Mouse (Mus musculus) spleen, adult 18-20 months (tissue): ENCODE data around the gene Pde2a.

Experiments used
- DNase-seq, 2 experiments: peaks; one replicate each; pipeline ENCODE4 v3.0.0; 2022; ENCODE audit warnings: mixed read lengths in 2 of 2

Pde2a gene

DNA sequence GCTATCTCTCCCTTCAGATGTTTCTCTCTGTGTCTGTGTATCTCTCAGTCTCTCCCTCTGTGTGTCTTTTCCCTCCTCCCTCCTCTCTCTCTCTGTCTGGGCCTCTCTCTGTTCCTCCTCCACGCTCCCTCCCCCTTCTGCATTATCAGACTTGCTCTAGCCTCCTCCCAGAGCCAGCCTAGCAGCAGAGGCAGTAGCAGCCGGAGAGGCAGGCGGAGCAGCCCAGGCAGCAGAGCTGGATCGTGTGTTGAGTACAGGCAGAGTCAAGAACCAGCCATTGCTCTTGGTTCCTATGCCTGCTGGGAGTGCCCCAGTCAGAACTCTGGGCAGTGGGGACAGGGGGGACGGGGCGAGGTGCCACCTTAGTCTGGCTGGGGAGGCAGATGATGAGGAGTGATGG lies at the start of gene Pde2a:
Gene Pde2a, plus strand, starts transcription at position 163 of the 400 bp plus-strand sequence.
- no peak for DNase-seq

DNA sequence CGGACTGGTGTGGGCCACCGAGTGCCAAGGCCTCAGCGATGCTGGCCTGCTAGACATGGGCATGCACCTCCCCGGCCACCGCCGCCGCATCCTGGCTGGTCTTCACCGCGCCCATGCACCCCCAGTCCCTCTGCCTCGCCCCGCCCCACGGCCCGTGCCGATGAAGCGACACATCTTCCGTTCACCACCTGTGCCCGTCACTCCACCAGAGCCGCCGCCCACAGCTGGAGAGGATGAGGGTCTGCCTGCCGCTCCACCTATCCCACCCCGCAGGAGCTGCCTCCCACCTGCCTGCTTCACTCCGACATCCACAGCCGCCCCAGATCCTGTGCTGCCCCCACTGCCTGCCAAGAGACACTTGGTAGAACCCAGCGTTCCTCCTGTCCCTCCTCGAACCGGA lies 48.4 kb upstream of the Pde2a start:
- DNase-seq, result no peak

DNA sequence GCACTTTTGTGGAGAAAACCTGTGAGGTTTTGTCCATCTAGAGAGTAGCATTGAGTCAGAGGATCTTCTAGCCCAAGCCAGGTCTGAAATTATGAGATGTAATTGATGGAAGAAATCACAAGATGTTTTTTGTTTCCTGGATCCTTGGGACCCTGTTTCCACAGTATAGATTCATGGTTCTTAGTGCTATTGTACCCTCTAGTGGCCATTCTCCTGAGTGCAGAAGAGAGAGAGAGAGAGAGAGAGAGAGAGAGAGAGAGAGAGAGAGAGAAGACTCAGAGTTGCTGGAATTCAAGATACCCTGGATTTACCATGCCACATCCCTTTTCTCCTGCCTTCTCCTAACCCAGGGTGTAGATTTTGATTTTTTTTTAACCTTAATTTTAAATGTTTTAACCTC lies 47.3 kb upstream of the Pde2a start:
- no peak for DNase-seq

DNA sequence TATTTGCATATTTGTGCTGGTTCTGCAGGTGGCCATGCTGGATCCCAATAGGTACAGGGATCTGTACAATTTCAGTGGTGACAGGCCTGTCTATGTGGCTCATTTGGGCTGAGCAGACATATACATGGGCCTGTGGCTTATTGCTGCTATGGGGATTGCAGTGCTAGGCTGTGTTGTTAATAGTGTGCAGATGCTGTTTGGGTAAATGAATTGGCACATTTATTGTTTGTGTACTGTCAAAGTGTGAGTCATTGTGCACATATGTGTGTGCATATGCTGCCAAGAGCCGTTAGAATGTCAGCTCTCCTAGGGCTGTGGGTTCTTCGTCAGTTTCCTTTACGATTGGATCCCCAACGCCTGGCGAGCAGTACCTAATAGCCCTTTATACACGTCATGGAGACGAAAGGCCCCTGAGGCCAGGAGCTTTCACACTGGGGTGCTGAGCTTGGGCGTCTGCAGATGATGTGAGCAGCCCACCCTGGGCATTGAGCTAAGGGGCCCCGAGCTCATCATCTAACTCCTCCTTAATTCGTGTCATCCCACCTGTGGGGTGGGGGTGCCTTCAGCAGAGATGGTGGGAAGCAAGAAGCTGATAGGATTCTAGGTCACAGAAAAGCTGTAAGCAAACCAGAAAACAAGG lies 44.7 kb upstream of the Pde2a start:
- DNase-seq, result no peak

DNA sequence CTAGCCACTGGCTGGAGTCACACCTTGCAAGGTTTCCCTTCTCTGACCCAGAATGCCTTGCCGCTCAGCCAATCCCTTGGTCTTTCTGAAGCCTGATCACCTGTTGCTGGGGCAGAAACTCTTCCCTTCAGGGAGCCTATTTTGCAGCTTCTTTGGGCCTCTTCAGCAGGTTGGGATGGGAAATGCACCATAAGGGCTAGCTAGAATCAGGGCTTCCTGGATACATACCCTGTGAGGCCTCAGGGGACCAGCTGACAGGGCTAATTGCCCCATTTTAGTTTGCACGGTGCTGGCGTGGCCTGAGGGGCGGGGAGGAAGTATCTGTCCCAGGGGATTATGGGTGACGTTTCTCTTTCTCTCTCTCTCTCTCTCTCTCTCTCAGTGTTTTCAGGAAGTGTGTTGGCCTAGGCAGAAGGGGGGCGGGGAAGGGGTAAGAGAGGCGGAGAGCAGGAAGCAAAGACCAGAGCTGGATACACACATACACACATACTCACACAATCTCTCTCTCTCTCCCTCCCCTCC lies 43.7 kb upstream of the Pde2a start:
- peak; percentile 80 to 87 for DNase-seq

DNA sequence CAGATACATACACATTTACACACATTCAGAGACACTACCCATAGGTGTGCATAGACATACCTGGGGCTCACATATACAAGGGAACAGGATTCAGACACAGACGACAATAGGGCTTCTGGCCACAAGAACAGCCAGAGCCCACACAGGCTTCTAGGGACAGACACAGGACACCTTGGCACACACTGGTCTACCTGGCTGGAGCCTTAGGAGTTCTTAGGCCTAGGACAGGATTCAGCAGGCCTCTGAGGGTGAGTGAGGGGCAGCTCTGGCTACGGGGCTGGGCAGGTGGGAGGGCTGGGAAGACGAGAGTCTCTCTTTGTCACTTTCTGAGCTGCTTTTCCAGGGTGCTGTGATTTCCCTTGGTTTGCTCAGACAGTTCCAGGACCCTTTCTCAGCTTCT lies 43.2 kb upstream of the Pde2a start:
- DNase-seq, result no peak

DNA sequence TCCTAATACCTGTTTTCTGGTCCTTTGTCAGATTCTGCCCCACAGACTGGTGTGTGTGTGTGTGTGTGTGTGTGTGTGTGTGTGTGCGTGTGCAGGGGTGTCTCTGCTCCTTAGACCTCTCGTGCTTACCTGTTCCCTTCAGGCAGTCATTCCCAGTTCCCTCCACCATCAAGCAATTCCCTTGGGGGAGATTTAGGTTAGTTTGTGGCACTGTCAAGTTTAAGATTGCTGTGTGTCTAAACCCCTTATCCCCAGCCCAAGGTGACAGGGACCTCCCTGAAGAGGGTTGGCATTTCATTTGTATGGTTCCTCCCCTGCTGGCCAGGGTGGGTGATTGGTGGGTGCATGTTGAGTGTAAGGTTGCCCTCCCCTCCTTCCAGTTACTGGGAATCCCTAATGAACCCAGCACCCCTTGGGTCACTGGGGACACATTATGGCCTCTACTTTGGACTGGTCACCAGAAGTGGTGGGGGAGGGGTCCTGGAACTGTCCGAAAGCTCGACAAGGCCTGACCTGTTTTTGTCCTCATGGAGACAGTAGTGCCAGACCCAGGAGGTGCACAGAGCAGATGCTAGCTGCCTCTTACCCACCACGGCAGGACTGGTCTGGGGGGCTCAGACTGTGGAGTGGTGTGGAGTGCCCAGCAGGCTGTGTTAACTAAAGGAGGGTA lies 42.6 kb upstream of the Pde2a start:
- DNase-seq, result no peak

DNA sequence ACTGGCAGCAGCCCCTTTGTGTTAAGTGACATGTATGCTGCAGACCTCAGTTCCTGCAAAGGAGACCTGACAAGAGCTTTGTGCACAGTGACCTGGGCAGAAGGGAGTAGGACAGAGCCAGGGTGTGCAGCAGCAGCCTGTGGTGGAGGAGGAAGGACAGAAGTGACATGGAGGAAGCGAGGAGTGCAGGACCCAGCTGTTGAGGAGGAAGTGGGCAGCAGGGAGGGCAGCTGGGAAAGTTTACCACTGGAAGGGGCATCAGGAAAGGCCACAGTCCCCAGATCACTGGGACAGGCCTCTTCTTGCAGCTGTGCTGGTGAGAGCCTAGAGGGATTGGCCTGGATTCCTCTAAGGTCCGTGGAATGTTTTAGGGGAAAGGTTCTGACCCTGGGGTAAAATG lies 41.8 kb upstream of the Pde2a start:
- DNase-seq, result no peak

DNA sequence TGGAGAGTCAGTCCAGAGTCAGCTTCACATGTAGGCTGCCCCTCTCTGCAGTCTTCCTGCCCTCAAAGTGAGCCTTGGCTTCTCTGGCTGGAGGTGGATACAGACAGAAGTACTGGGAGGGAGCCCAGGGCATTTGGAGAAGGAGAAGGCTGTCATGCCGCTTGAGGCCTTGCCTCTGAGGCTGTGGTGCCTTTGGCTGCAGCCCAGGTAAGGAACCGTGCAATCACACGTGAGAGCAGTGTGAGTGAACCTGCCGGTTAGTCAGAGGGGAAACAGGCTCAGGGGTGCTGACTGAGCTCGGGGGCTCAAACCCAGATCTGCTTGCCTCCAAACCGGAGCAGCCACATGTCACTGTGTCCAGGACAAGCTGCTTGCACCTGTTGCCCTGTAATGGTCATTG lies 40.0 kb upstream of the Pde2a start:
- no peak for DNase-seq

DNA sequence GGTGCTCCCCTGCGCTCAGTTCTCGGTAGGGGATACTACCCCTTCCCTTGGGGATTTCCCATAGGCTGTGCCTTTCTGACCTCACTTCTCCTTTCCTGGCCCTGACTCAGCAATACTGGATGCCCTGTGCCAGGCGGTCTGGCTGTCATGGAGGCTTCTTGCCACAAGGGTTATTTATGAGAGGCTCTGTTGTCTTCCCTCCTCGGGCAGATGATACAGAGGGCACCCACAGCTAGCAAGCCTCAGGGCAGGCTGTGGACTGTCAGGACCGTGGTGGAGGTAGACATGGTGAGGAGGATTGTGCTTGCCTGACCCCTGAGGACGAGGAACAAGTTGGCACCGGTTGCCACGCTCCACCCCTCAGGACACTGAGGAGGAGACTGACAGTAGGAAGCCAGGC lies 39.1 kb upstream of the Pde2a start:
- peak in 1 of 2 experiments; percentile 43 for DNase-seq

DNA sequence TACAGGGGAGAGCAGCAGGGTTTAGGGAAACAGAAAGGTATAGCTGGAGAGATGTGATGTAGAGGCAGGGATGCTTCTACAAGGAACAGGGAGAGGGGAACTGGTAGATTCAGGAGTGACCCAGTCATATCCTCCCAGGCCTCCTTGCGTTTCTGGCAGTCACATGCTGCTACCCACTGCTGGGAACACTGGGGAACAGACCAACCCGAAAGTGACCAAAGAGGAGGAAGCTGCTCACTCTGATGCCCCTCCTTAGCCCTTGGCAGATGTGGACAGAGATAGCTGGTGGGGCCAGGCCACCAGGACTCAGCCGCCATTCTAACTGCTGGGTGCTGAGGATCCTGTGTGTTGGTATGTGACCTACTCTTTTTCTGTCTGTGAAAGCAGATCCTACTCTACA lies 37.7 kb upstream of the Pde2a start:
- DNase-seq, result no peak

DNA sequence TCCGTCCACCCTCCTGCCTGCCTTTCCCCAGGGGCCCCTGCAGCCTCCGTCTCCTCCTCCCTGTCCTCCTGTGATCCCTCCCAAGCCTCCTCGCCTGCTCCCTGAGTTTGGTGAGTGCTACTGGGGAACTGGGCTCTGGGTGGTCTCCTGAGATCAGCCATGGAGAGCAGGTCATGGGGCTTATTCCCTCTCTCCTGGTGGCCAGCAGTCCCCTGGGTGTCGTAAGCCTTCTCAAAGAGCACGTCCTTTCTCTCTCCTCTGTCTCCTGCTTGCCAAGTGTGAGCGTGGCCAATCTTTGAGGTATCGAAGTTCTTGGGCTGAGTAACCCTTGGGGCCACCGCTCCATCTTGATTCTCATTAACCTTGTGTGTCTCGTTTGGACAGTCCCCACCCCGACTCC lies 36.6 kb upstream of the Pde2a start:
- no peak for DNase-seq

DNA sequence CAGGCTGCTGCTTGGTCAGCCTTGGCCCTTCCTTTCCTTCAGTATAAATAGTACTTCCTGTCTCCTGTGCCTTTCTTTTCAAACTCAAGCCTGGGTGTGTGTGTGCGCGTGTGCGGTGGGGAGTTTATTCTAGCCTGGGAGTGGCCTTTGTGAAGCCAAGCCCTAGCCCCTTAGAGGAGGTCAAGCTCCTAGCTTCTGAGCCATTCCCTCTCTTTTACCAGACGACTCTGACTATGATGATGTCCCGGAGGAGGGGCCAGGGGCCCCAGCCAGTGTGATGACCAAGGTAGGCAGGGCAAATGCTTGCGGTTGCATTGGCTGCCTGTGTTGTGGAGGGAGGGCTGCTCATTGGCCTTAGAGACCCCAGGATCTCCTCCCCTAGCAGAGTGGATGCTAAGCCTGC lies 36.2 kb upstream of the Pde2a start:
- DNase-seq, result no peak

DNA sequence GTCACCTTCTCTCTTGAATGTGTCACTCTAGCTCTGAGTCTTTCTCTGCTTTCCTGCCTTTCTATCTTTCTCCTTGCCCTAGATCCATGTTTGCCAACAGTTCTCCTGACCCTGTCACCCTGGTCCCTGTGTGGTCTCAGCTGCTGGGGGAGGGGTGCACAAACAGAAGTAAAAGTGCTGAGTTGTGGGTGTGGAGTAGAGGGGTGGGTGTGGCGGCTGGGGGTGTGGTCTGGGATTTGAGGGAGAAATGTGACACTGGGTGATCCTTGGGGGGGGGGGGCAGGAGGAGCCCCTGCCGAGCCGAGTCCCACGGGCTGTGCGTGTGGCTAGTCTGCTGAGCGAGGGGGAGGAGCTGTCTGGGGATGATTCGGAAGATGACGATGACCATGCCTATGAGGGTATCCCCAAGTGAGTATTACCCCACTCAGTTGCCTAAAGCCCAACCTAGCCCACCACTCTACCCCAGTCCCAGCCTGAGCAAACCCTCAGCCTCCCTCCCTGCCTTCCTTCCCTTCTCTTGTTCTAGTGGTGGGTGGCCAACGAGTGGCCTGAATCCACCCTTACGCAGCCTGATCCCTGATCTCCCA lies 35.5 kb upstream of the Pde2a start:
- DNase-seq, result no peak

DNA sequence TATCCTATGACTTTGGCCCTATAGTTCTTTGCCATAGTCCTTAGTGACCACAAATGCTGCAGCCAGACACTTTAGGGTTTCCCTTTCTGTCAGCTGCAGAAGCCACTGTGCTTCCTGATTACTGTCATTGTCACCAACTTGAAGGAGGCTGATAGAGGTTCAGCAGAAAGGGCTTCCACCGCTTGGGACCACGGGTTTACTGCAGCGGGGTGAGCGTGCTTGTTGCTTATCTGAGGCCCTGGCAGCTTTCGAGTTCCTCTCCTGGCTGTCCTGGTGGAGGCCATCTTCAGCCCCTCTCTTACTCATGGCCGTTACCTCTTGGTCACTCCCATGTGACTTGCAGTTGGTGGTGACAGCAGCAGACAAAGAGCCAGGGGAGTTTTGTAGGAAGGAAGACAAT lies 32.2 kb upstream of the Pde2a start:
- no peak for DNase-seq

DNA sequence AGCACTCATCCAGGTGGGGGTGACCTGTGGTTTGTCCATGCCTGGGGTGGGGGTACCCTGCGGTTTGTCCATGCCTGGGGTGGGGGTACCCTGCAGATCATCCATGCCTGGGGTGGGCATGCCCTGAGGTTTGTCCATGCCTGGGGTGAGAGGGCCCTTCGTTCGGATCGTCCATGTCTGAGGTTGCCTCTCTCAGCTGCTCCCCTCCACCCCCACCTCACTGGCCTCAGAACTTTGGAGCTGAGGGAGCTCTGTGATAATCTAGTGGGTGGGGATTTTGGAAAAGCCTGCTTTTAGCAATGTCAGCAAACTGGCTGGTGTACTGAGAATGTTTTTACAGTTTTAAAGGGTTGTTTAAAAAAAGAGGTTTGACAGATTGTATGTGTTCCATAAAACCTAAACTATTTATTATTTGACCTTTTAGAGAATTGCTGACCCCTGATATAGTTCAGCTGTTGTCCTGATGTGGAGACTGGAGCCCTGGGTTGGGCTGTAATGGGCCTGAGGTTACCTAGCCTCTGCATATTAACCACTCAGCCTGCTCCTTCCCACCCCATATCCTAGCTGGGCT lies 29.5 kb upstream of the Pde2a start:
- no peak for DNase-seq

DNA sequence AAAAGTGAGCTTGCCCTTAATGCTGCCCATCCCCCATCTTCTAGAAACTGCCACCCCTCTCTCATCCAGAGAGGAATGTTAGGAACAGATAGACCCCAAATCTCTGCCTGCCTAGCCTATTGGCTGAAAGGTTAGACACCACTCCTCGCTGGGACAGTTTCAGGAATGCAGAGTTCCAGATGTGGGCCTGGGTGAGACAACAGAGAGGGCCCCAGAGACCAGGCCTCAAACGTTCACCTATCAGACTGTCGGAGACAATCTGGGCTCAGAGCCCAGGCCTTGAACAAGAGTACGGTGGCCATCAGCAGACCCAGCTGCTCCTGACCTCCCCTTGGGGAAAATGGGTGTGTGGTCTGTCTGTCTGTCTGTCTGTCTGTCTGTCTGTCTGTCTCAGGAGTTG lies 28.5 kb upstream of the Pde2a start:
- no peak for DNase-seq

DNA sequence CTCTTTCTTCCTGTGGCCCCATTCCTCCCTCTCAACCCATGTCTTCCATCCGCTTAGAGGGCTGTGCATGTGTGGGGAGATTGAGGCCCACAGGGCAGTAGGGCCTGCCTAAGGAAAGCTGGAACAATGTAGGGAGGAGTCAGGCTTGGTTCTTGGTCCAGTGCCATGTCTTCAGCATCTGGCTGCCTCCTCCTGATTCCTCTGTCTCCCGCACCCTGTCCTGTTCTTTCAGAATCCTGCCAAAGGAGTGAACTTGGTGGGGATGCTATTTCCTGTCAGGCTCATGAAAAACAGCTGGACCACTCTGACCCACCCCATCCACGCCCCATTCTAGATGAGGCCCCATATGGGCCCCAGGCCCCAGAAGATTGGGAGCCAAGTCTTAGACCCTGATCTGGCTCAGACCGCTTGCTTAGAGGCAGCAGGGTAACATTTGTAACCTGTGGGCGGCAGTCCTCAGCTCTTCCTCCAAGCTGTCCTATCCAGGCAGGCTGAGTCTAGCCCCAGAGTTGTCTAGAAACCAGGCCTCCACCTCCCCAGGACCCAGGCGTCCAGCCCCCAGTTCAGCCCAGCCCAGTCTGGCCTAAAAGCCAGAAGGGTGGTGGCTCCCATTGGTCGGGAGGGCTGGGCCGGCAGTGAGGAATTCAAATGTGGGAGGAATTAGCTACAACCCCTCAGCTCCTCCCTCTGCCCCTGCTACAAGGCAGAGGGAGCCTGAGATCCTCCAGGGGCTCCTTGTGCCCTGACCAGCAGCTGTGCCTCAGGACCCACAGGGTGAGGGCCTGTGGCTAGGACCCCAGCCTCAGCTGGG lies 27.6 kb upstream of the Pde2a start:
- DNase-seq, result no peak

DNA sequence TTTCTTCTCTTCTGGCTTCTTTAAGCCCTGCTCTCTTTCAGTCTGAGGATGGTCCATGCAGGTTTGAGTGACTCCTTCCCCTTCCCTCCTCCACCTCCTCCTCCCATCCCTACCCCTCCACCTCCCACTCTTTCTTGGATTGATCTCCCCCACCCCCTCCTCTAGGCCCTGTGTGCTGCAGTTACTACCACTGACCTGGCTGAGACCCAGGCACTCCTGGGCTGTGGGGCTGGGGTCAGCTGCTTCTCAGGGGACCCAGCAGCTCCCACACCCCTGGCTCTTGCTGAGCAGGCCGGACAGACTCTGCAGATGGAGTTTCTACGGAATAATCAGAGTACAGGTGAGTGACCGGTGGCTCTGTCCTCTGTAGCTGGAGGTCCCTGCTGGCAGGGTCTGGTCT lies 26.9 kb upstream of the Pde2a start:
- no peak for DNase-seq

DNA sequence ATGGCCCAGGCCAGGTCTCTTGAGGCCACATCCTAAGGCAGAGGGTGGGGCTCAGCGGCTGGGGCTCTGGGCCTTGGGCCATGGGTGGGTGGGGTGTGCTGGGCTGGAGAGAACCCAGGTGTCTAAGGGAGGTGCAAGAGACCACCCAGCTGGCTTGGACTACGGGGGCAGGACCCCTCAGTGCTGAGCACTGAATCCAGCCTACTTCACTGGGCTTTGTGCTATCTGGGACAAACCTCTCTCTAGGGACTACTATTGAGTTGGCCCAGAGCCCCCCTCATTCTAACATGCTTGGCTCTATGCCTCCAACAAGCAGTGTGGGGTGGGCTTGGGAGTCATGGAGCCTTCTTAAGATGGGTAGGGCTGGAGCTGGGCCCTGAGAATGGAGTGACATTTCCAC lies 26.0 kb upstream of the Pde2a start:
- no peak for DNase-seq

DNA sequence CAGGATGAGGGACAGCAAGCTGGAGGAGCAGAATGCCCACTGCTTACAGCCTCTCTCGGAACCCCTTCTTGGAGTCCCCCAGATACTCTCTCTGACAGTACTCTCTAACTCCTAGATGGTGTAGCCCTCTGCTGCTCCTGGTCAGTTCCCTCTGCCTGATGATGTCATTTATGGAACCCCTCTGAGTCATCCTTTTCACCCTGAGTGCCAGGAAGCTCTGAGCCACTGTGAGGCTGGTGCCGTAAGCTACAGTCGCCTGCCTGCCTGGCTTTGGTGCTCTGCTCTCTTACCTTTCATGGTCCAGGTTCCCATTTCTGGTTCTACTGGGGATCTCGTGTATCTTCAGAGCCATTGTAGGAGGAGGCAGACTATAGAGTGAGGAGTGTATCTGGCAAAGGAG lies 24.3 kb upstream of the Pde2a start:
- no peak for DNase-seq

DNA sequence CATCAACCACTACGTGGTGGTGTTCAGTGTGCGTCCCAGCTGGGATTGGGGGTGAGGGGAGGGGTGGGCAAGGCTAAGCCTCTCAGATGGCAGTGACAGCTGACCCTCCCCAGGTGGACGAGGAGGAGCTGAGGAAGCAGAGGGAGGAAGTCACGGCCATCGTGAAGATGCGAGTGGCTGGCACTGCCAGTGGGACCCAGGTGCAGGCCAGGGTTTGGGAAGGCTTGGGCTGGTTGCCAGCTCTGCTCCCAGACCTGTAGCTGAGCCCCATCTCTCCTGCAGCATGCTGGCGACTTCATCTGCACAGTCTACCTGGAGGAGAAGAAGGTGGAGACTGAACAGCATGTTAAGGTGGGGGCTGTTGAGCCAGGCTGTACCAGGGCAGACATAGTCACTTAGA lies 20.0 kb upstream of the Pde2a start:
- DNase-seq, result no peak

DNA sequence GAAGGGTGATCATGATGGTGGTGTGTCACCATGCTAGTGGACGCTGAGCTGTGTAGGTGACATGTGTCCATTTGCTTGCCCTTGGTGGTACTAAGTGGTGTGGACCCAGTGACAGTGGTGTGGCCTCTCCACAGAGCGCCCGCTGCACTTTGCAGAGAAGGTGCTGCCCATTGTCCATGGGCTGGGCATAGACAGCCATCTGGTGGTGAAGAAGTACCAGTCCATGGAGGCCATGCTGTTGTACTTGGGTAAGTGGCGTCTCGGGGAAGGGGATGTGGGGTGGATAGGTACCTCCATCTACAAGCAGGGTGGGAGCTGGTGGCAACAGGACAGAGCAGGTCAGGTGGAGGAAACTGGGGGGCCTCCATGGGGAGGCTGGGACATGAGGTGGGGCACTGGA lies 17.7 kb upstream of the Pde2a start:
- no peak for DNase-seq
